Mouse (Mus musculus): ENCODE results near the gene Slc7a11.

DNA sequence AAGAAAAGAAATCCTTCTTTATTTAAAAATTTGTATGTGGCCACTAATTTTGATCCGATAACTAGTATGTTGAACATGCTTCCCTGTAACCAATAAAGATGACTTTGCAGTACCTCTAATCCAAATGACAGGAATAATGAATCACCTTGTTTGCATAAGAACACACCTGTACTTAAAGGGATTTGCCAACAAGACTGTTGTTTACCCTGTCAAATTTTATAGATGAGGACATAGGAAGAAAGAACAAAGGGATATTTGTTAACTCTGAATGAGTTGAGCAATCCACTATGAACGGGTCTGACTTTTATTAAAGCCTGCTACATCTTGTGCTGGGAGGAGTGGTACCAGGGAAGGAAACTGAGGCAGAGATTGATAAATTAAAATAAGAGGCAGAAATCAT, 181.3 kb downstream of the Slc7a11 start:
- no peak for TF ChIP-seq MAX (IDR thresholded peaks at IDR 0.05; ENCODE audit: low read depth)
- TF ChIP-seq POLR2A (IDR thresholded peaks at IDR 0.05; ENCODE audit: insufficient read length, low read depth), result no peak
- no peak for TF ChIP-seq REST (IDR thresholded peaks at IDR 0.05; ENCODE audit: insufficient read depth, insufficient read length)
- TF ChIP-seq SRF (IDR thresholded peaks at IDR 0.05; ENCODE audit: control insufficient read depth, insufficient read length, low read depth), result no peak
- no peak for TF ChIP-seq MYOD1 (IDR thresholded peaks at IDR 0.05; ENCODE audit: control insufficient read depth in 1 of 3, insufficient read length in 2 of 3, low read depth in 2 of 3)
- TF ChIP-seq CEBPB (IDR thresholded peaks at IDR 0.05; ENCODE audit: insufficient read depth, poor library complexity, severe bottlenecking), result no peak
- no peak for TF ChIP-seq MYOG (IDR thresholded peaks at IDR 0.05; ENCODE audit: control insufficient read depth in 1 of 3, insufficient read depth in 1 of 3, insufficient read length in 2 of 3, low read depth in 2 of 3)
- TF ChIP-seq TCF3 (IDR thresholded peaks at IDR 0.05; ENCODE audit: insufficient read length, low read depth), result no peak
- TF ChIP-seq POLR2AphosphoS2 (IDR thresholded peaks at IDR 0.05; ENCODE audit: insufficient read length, low read depth), result no peak
- no peak for TF ChIP-seq E2F4 (IDR thresholded peaks at IDR 0.05; ENCODE audit: insufficient read depth)
- TF ChIP-seq TCF12 (IDR thresholded peaks at IDR 0.05; ENCODE audit: insufficient read depth, poor library complexity, severe bottlenecking), result no peak
